Mouse (Mus musculus): ENCODE data around the gene Olfr1009. TPM values are rescaled to one million over a fixed set of nuclear protein-coding genes. Genes with fewer than 3 reads are reported as not detected.
"Not testable (repeated sequence)": the region's sequence is repeated elsewhere in the genome, so short reads cannot be mapped to it uniquely, and the experiment has no call there.

The Olfr1009 gene
- not detected in 2 replicates for polyA plus RNA-seq (2012; rRNA removed)
- polyA plus RNA-seq (2014; fragmentation: Nextera tagmentation; extraction: Ambion mirVana) = not detected in 2 replicates

GRCm38 (mm10) chr2:85715119-85715518 lies at the start of gene Olfr1009:
Gene Olfr1009, plus strand, starts transcription at chr2:85715419.
- DNase-seq (ENCODE audit: low spot score) = no peak

DNA sequence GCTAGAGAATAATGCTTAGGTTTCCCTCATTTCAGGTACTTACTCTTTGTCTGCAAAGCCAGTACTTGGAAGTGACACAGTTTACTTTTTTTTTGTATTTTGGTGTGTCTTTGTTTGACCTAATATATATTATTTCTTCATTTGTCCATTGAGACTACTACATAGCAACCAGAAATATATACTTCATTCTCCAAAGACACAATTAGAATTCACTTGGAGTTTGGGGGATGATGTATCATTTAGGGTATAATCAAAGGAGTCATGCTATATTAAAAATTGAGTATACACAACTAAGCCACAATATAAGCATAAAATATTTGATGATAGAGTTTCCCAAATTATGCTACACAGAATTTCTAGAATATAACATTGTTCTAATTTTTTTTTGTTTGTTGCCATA lies 36.6 kb upstream of the Olfr1009 start, which contains the start of gene Olfr1006:
TSS of gene Olfr1006 (minus strand) at position 101 of the 400 bp plus-strand sequence.
- Histone ChIP-seq H3K9me3 (ENCODE audit: control insufficient read depth, low read length) (no peaks in the 10 kb centered on the region), H3K27ac (replicated peaks; ENCODE audit: low read depth, low read length) (no peak within 1 kb of the TSS), H3K27me3 (ENCODE audit: control insufficient read depth, insufficient read depth, low read length) (no peaks in the 10 kb centered on the region), H3K4me3 (replicated peaks; ENCODE audit: low read length) (no peak within 1 kb of the TSS), H3K9ac (ENCODE audit: low read depth, low read length, severe bottlenecking) (no peak within 1 kb of the TSS), H3K4me1 (ENCODE audit: control insufficient read depth, insufficient read depth, low read length) (no peaks in the 10 kb centered on the region), H3K36me3 (ENCODE audit: control insufficient read depth, insufficient read depth, low read length) (no peaks in the 10 kb centered on the region), H3K4me2 (replicated peaks; ENCODE audit: low read depth, low read length, severe bottlenecking) (no peak within 1 kb of the TSS)
- no peak for DNase-seq (ENCODE audit: low spot score)
- no peak for ATAC-seq (ENCODE audit: low FRiP score, low read depth)
- no peak for TF ChIP-seq POLR2A (IDR thresholded peaks at IDR 0.05; ENCODE audit: borderline replicate concordance, extremely low read depth, insufficient read depth, insufficient read length)

More at GRCm38 (mm10) chr2:85715119-85715518, at the start of gene Olfr1009:
- no peak within 1 kb of the TSS for H3K27ac ChIP-seq (replicated peaks; ENCODE audit: low read depth, low read length)
- no peaks in the 10 kb centered on the region for H3K9me3 ChIP-seq (ENCODE audit: control insufficient read depth, low read length)
- H3K27me3 ChIP-seq (ENCODE audit: control insufficient read depth, insufficient read depth, low read length) = no peaks in the 10 kb centered on the region
- H3K4me1 ChIP-seq (ENCODE audit: control insufficient read depth, insufficient read depth, low read length) = no peaks in the 10 kb centered on the region
- 82% methylated on average over 1 of the region's 1 CpGs for WGBS
- H3K4me3 ChIP-seq (replicated peaks; ENCODE audit: low read length) = no peak within 1 kb of the TSS
- no peak for TF ChIP-seq POLR2A (IDR thresholded peaks at IDR 0.05; ENCODE audit: borderline replicate concordance, extremely low read depth, insufficient read depth, insufficient read length)
- ATAC-seq (ENCODE audit: low FRiP score, low read depth) = no peak
- H3K9ac ChIP-seq (ENCODE audit: low read depth, low read length, severe bottlenecking) = no peak within 1 kb of the TSS
- no peak within 1 kb of the TSS for H3K4me2 ChIP-seq (replicated peaks; ENCODE audit: low read depth, low read length, severe bottlenecking)
- H3K36me3 ChIP-seq (ENCODE audit: control insufficient read depth, insufficient read depth, low read length) = no peaks in the 10 kb centered on the region

GRCm38 (mm10) chr2:85689131-85689530 lies 26.1 kb upstream of the Olfr1009 start, which contains the start of gene Olfr1008:
Gene Olfr1008, plus strand, starts transcription at chr2:85689431.
- no peak for TF ChIP-seq POLR2A (IDR thresholded peaks at IDR 0.05; ENCODE audit: borderline replicate concordance, extremely low read depth, insufficient read depth, insufficient read length)
- H3K36me3 ChIP-seq (ENCODE audit: control insufficient read depth, insufficient read depth, low read length) = no peaks in the 10 kb centered on the region
- ATAC-seq (ENCODE audit: low FRiP score, low read depth) (no peak), DNase-seq (ENCODE audit: low spot score) (no peak)
- no peak within 1 kb of the TSS for H3K4me2 ChIP-seq (replicated peaks; ENCODE audit: low read depth, low read length, severe bottlenecking)
- no peak within 1 kb of the TSS for H3K27ac ChIP-seq (replicated peaks; ENCODE audit: low read depth, low read length)
- H3K9me3 ChIP-seq (ENCODE audit: control insufficient read depth, low read length) = no peaks in the 10 kb centered on the region
- H3K27me3 ChIP-seq (ENCODE audit: control insufficient read depth, insufficient read depth, low read length) = no peaks in the 10 kb centered on the region
- no peaks in the 10 kb centered on the region for H3K4me1 ChIP-seq (ENCODE audit: control insufficient read depth, insufficient read depth, low read length)
- H3K9ac ChIP-seq (ENCODE audit: low read depth, low read length, severe bottlenecking) = no peak within 1 kb of the TSS
- no peak within 1 kb of the TSS for H3K4me3 ChIP-seq (replicated peaks; ENCODE audit: low read length)

DNA sequence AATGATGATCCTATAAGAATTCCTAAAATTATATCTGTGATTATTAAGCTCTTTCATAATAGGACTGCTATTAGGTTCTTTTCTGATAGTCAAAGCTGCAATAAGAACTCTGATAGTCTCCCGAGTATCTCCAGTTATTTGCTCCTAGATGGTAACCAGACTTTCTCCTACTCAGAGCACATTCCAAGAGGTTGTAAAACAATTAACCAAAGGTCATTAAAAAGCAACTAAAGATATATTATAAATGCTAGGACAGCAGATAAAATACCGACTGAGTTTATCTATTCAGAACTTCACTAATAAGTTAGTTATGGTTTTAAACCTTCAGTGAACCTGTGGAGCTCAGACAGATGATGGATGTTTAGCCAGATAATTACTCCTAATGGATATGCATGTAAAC lies 4.5 kb upstream of the Olfr1009 start:
- DNase-seq (ENCODE audit: low spot score) = not testable (repeated sequence)
- WGBS = 32% methylated on average over 2 of the region's 2 CpGs

GRCm38 (mm10) chr2:85711159-85711558 lies 4.1 kb upstream of the Olfr1009 start:
- H3K4me2 ChIP-seq (replicated peaks; ENCODE audit: low read depth, low read length, severe bottlenecking) = no peak overlapping the region
- no peak overlapping the region for H3K4me3 ChIP-seq (replicated peaks; ENCODE audit: low read length)
- no peaks in the 10 kb centered on the region for H3K36me3 ChIP-seq (ENCODE audit: control insufficient read depth, insufficient read depth, low read length)
- DNase-seq (ENCODE audit: low spot score) (no peak), ATAC-seq (ENCODE audit: low FRiP score, low read depth) (no peak)
- no peak overlapping the region for H3K27ac ChIP-seq (replicated peaks; ENCODE audit: low read depth, low read length)
- H3K9me3 ChIP-seq (ENCODE audit: control insufficient read depth, low read length) = no peaks in the 10 kb centered on the region
- no peaks in the 10 kb centered on the region for H3K27me3 ChIP-seq (ENCODE audit: control insufficient read depth, insufficient read depth, low read length)
- H3K4me1 ChIP-seq (ENCODE audit: control insufficient read depth, insufficient read depth, low read length) = no peaks in the 10 kb centered on the region
- TF ChIP-seq POLR2A (IDR thresholded peaks at IDR 0.05; ENCODE audit: borderline replicate concordance, extremely low read depth, insufficient read depth, insufficient read length) = no peak
- WGBS = 27% methylated on average over 1 of the region's 1 CpGs
- no peak overlapping the region for H3K9ac ChIP-seq (ENCODE audit: low read depth, low read length, severe bottlenecking)

More for the DNA sequence above, 4.5 kb upstream of the Olfr1009 start:
- H3K4me3 ChIP-seq (replicated peaks; ENCODE audit: low read length); H3K9ac ChIP-seq (ENCODE audit: low read depth, low read length, severe bottlenecking); ATAC-seq (ENCODE audit: low FRiP score, low read depth); H3K9me3 ChIP-seq (ENCODE audit: control insufficient read depth, low read length); H3K27me3 ChIP-seq (ENCODE audit: control insufficient read depth, insufficient read depth, low read length); H3K27ac ChIP-seq (replicated peaks; ENCODE audit: low read depth, low read length); H3K36me3 ChIP-seq (ENCODE audit: control insufficient read depth, insufficient read depth, low read length); H3K4me2 ChIP-seq (replicated peaks; ENCODE audit: low read depth, low read length, severe bottlenecking); H3K4me1 ChIP-seq (ENCODE audit: control insufficient read depth, insufficient read depth, low read length): not testable (repeated sequence)

- Histone ChIP-seq H3K9me3 (ENCODE audit: control insufficient read depth, low read length) (no peaks in the 10 kb centered on the region), H3K4me2 (replicated peaks; ENCODE audit: low read depth, low read length, severe bottlenecking) (no peak overlapping the region), H3K9ac (ENCODE audit: low read depth, low read length, severe bottlenecking) (no peak overlapping the region), H3K27me3 (ENCODE audit: control insufficient read depth, insufficient read depth, low read length) (no peaks in the 10 kb centered on the region), H3K4me3 (replicated peaks; ENCODE audit: low read length) (no peak overlapping the region), H3K27ac (replicated peaks; ENCODE audit: low read depth, low read length) (no peak overlapping the region), H3K36me3 (ENCODE audit: control insufficient read depth, insufficient read depth, low read length) (no peaks in the 10 kb centered on the region), H3K4me1 (ENCODE audit: control insufficient read depth, insufficient read depth, low read length) (no peaks in the 10 kb centered on the region)
- WGBS = 15% methylated on average over 3 of the region's 3 CpGs
- DNase-seq (ENCODE audit: low spot score) = peak; percentile 45
- no peak for ATAC-seq (ENCODE audit: low FRiP score, low read depth)
- TF ChIP-seq POLR2A (IDR thresholded peaks at IDR 0.05; ENCODE audit: borderline replicate concordance, extremely low read depth, insufficient read depth, insufficient read length) = no peak
Measured at GRCm38 (mm10) chr2:85725793-85726192, 10.6 kb downstream of the Olfr1009 start.
